In the genomic region with DNA sequence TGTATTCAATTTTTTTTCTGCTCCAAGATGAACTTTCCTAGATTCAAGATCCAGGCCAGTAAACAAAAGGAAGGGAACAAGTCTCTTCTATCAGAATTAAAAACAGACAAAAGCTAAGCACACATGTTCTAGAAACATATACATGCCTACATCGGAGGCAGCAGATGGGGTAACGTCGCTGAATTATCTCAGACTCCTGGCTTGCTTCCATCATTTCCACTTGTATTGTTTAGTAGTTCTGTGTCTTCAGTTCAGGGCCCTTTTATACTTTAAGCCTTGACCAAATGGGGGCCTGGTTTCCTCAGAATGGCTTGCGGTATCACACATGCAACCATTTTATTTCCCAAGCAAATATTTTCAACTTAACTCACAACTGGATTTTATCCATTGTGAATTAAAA, we compare ENCODE assay signal across 24 mouse cellular contexts.
"Had no signal": no experiment of that assay in that cellular context is flagged by ENCODE, and none has a peak within 500 bp of the region (broad histone marks: within the 10 kb centered on the region; RNA-seq: fewer than 3 reads in every experiment).

No protein-coding gene starts in this region.

- ATAC-seq: hindbrain, postnatal 0 days; intestine, embryonic 16.5 days; liver, embryonic 12.5 days had no signal

- H3K36me3 ChIP-seq: heart, embryonic 10.5 days; heart, embryonic 12.5 days; hindbrain, embryonic 13.5 days; hindbrain, embryonic 15.5 days; kidney, embryonic 15.5 days; limb, embryonic 12.5 days; limb, embryonic 15.5 days; liver, embryonic 12.5 days had no signal

- H3K4me1 ChIP-seq: heart, embryonic 10.5 days; heart, embryonic 12.5 days; hindbrain, embryonic 13.5 days; hindbrain, embryonic 15.5 days; kidney, embryonic 15.5 days; limb, embryonic 15.5 days; liver, embryonic 12.5 days had no signal

- H3K9me3 ChIP-seq: heart, embryonic 10.5 days; heart, embryonic 12.5 days; hindbrain, embryonic 13.5 days; hindbrain, embryonic 15.5 days; kidney, embryonic 15.5 days; limb, embryonic 12.5 days; limb, embryonic 15.5 days; liver, embryonic 12.5 days had no signal

- H3K27ac ChIP-seq: heart, embryonic 10.5 days; hindbrain, embryonic 13.5 days; hindbrain, embryonic 15.5 days; hindbrain, postnatal 0 days; kidney, embryonic 15.5 days; kidney, postnatal 0 days; limb, embryonic 12.5 days; limb, embryonic 15.5 days; liver, embryonic 12.5 days; liver, embryonic 14.5 days had no signal

- DNase-seq: gastrocnemius, postnatal 14 days; gastrocnemius, postnatal 36 days; heart, adult 18-20 months; heart, postnatal 10 days; kidney, adult 11 months; kidney, adult 2 months; kidney, adult 9 months; kidney, postnatal 14 days; kidney, postnatal 36 days; layer of hippocampus, adult 9-11 months; layer of hippocampus, postnatal 36 days; left cerebral cortex, postnatal 4 days had no signal

- H3K27me3 ChIP-seq: heart, embryonic 12.5 days; hindbrain, embryonic 13.5 days; hindbrain, embryonic 15.5 days; kidney, embryonic 15.5 days; limb, embryonic 12.5 days; limb, embryonic 15.5 days; liver, embryonic 12.5 days had no signal

- H3K4me2 ChIP-seq: heart, embryonic 12.5 days; hindbrain, embryonic 13.5 days; hindbrain, embryonic 15.5 days; kidney, embryonic 15.5 days; limb, embryonic 12.5 days; limb, embryonic 15.5 days; liver, embryonic 12.5 days had no signal

- H3K4me3 ChIP-seq: heart, embryonic 10.5 days; heart, embryonic 12.5 days; hindbrain, embryonic 13.5 days; hindbrain, embryonic 15.5 days; kidney, embryonic 15.5 days; limb, embryonic 12.5 days; limb, embryonic 15.5 days; liver, embryonic 12.5 days had no signal

- H3K9ac ChIP-seq: heart, embryonic 12.5 days; hindbrain, embryonic 13.5 days; hindbrain, embryonic 15.5 days; kidney, embryonic 15.5 days; limb, embryonic 12.5 days; limb, embryonic 15.5 days; liver, embryonic 12.5 days; liver, embryonic 14.5 days had no signal
